Mouse (Mus musculus): ENCODE results near the gene Rpap1. TPM values are rescaled to one million over a fixed set of nuclear protein-coding genes. Genes with fewer than 3 reads are reported as not detected.

The Rpap1 gene
- polyA plus RNA-seq (2012; ENCODE audit: insufficient read depth, insufficient read length, missing spikeins), result 9.7 and 10.6 TPM in 2 replicates

DNA sequence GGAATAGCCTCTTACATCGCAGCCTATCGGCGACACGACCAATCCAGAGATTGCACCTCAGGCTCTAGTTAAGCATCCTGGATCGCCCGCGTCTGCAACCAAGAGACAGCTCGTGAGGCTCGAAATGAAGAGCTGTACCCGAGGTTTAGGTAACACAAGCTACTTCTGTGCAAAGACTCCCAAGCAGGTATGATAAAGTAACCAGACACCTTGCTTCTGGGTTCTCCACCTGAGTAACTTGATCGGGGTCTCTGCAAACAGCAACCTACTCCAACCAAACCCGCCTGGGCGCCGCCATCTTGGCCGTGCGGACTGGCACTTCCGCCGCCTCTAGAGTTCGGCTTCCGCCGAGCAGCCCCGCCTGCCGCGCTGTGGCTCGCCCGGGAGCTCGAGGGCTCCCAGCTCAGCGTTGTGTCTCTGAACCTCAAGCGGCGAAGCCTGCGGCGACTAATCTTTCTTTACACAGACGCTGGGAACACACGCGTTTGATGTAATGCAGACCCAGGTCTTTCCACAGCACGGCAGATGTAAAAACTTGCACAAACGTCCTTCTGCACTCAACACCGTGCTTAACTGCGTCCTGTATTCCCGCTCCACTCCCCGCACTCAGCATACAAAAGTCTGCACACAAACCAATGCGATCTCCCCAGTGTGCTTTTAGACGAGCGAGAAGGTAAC lies at the start of gene Rpap1:
Gene Rpap1 (minus strand): TSS at position 332 of the 678 bp plus-strand sequence.
- TF ChIP-seq POLR2A (IDR thresholded peaks at IDR 0.05; ENCODE audit: borderline replicate concordance, low read depth, low read length), result peak; percentile 86
- TF ChIP-seq CTCF (IDR thresholded peaks at IDR 0.05; ENCODE audit: low read depth, low read length), result no peak
- H3K27ac ChIP-seq (ENCODE audit: insufficient read depth, low read depth, low read length), result no peak within 1 kb of the TSS

GRCm38 (mm10) chr2:119834231-119834630 lies 46.9 kb upstream of the Rpap1 start:
- TF ChIP-seq CTCF (IDR thresholded peaks at IDR 0.05; ENCODE audit: low read depth, low read length) (no peak), POLR2A (IDR thresholded peaks at IDR 0.05; ENCODE audit: borderline replicate concordance, low read depth, low read length) (no peak)
- no peak overlapping the region for H3K4me3 ChIP-seq (ENCODE audit: insufficient read depth, low read length)
- peaks cover 6% of the 10 kb centered on the region for H3K4me1 ChIP-seq (ENCODE audit: control insufficient read depth, insufficient read depth, low read length)
- no peak overlapping the region for H3K27ac ChIP-seq (ENCODE audit: insufficient read depth, low read depth, low read length)

More for the DNA sequence above, at the start of gene Rpap1:
- Histone ChIP-seq H3K4me1 (ENCODE audit: control insufficient read depth, insufficient read depth, low read length) (peaks cover 7% of the 10 kb centered on the region), H3K4me3 (ENCODE audit: insufficient read depth, low read length) (peak within 1 kb of the TSS; percentile 77)

- Histone ChIP-seq H3K4me1 (ENCODE audit: control insufficient read depth, insufficient read depth, low read length) (peaks cover 4% of the 10 kb centered on the region; the same call in 1 of the 2 replicates), H3K4me3 (ENCODE audit: insufficient read depth, low read length) (no peak overlapping the region), H3K27ac (ENCODE audit: insufficient read depth, low read depth, low read length) (no peak overlapping the region)
- TF ChIP-seq CTCF (IDR thresholded peaks at IDR 0.05; ENCODE audit: low read depth, low read length) (no peak), POLR2A (IDR thresholded peaks at IDR 0.05; ENCODE audit: borderline replicate concordance, low read depth, low read length) (no peak)
Measured at GRCm38 (mm10) chr2:119830579-119830978, 43.2 kb upstream of the Rpap1 start.

- no peak for TF ChIP-seq POLR2A (IDR thresholded peaks at IDR 0.05; ENCODE audit: borderline replicate concordance, low read depth, low read length)
- no peak for TF ChIP-seq CTCF (IDR thresholded peaks at IDR 0.05; ENCODE audit: low read depth, low read length)
- no peak overlapping the region for H3K4me3 ChIP-seq (ENCODE audit: insufficient read depth, low read length)
- H3K4me1 ChIP-seq (ENCODE audit: control insufficient read depth, insufficient read depth, low read length), result no peaks in the 10 kb centered on the region
- no peak overlapping the region for H3K27ac ChIP-seq (ENCODE audit: insufficient read depth, low read depth, low read length)
Measured at GRCm38 (mm10) chr2:119821136-119821535, 33.8 kb upstream of the Rpap1 start.

DNA sequence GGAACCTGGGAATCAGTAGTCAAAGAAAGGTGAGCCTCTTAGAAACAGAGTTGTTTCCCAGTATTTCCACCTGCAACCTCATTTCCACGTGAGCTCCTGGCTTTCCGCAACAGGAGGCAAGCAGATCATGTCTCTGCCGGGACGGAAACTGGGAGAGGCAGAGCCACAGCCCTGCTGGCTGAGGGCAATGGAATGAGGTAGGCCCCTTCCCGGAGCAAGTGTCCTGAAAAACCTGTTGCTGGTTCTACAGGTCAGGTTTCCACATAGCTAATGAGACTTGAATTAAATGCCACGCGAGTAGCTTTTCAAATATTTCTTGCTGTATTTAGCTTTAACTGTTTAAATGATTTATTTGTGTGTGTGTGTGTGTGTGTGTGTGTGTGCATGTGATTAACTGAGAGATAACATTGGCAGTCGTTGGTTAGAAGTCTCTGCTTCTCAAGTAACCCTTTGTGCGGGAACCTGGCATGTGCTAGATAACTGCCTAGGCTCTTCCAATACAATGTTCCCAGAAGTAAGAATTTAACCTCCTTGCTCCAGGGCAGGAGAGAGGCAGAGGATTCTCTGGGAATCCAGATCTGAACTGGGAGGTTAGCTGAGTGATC lies 31.4 kb upstream of the Rpap1 start:
- no peaks in the 10 kb centered on the region for H3K4me1 ChIP-seq (ENCODE audit: control insufficient read depth, insufficient read depth, low read length)
- no peak for TF ChIP-seq CTCF (IDR thresholded peaks at IDR 0.05; ENCODE audit: low read depth, low read length)
- no peak for TF ChIP-seq POLR2A (IDR thresholded peaks at IDR 0.05; ENCODE audit: borderline replicate concordance, low read depth, low read length)

GRCm38 (mm10) chr2:119817047-119817446 lies 29.7 kb upstream of the Rpap1 start:
- H3K4me1 ChIP-seq (ENCODE audit: control insufficient read depth, insufficient read depth, low read length), result no peaks in the 10 kb centered on the region
- TF ChIP-seq POLR2A (IDR thresholded peaks at IDR 0.05; ENCODE audit: borderline replicate concordance, low read depth, low read length) (no peak), CTCF (IDR thresholded peaks at IDR 0.05; ENCODE audit: low read depth, low read length) (no peak)
- no peak overlapping the region for H3K27ac ChIP-seq (ENCODE audit: insufficient read depth, low read depth, low read length)
- no peak overlapping the region for H3K4me3 ChIP-seq (ENCODE audit: insufficient read depth, low read length)

More for the DNA sequence above, 31.4 kb upstream of the Rpap1 start:
- Histone ChIP-seq H3K4me3 (ENCODE audit: insufficient read depth, low read length) (no peak overlapping the region), H3K27ac (ENCODE audit: insufficient read depth, low read depth, low read length) (no peak overlapping the region)

DNA sequence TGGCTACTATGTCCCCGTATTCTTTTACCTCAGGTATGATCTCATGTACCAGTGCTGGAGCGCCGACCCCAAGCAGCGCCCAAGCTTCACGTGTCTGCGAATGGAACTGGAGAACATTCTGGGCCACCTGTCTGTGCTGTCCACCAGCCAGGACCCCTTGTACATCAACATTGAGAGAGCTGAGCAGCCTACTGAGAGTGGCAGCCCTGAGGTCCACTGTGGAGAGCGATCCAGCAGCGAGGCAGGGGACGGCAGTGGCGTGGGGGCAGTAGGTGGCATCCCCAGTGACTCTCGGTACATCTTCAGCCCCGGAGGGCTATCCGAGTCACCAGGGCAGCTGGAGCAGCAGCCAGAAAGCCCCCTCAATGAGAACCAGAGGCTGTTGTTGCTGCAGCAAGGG lies 29.3 kb upstream of the Rpap1 start:
- Histone ChIP-seq H3K27ac (ENCODE audit: insufficient read depth, low read depth, low read length) (no peak overlapping the region), H3K4me1 (ENCODE audit: control insufficient read depth, insufficient read depth, low read length) (no peaks in the 10 kb centered on the region)
- TF ChIP-seq POLR2A (IDR thresholded peaks at IDR 0.05; ENCODE audit: borderline replicate concordance, low read depth, low read length), result no peak
- TF ChIP-seq CTCF (IDR thresholded peaks at IDR 0.05; ENCODE audit: low read depth, low read length), result no peak

DNA sequence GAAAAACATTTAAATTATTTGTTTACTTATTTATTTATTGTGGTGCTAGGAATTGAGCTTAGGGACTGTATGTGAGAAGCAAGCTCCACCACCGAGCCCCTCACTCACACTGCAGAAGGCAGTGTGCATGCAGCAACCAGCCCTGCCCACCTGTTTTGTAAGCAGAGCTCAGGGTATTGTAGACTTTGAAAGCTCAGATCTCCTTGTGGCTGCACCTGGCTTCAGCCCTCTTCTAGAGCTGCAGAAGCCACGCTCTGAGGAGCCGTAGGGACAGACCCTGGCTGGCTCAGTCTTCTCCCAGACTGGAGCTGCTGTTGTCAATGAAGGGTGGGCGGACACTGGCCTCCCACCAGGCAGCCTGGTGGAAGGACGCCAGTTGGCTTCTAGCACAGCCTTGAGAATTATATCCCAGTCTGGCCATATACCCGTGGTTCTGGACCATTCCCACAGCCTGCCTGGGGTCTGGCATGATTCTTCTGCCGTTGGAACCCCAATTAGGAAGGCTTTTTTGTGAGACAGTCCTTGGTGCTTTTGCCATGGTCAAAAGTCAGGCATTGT lies 27.1 kb upstream of the Rpap1 start:
- Histone ChIP-seq H3K4me3 (ENCODE audit: insufficient read depth, low read length) (no peak overlapping the region), H3K4me1 (ENCODE audit: control insufficient read depth, insufficient read depth, low read length) (no peaks in the 10 kb centered on the region), H3K27ac (ENCODE audit: insufficient read depth, low read depth, low read length) (no peak overlapping the region)
- TF ChIP-seq CTCF (IDR thresholded peaks at IDR 0.05; ENCODE audit: low read depth, low read length) (no peak), POLR2A (IDR thresholded peaks at IDR 0.05; ENCODE audit: borderline replicate concordance, low read depth, low read length) (no peak)

More for the DNA sequence above, 29.3 kb upstream of the Rpap1 start:
- H3K4me3 ChIP-seq (ENCODE audit: insufficient read depth, low read length), result no peak overlapping the region

- H3K4me1 ChIP-seq (ENCODE audit: control insufficient read depth, insufficient read depth, low read length), result no peaks in the 10 kb centered on the region
- TF ChIP-seq CTCF (IDR thresholded peaks at IDR 0.05; ENCODE audit: low read depth, low read length) (no peak), POLR2A (IDR thresholded peaks at IDR 0.05; ENCODE audit: borderline replicate concordance, low read depth, low read length) (no peak)
- no peak overlapping the region for H3K4me3 ChIP-seq (ENCODE audit: insufficient read depth, low read length)
Measured at GRCm38 (mm10) chr2:119811490-119812146, 24.3 kb upstream of the Rpap1 start.

More at GRCm38 (mm10) chr2:119811490-119812146, 24.3 kb upstream of the Rpap1 start:
- no peak overlapping the region for H3K27ac ChIP-seq (ENCODE audit: insufficient read depth, low read depth, low read length)
